In genomic region chr1:185151130-185151799, GRCm38 (mm10) we compare ENCODE assay signal across 13 mouse cellular contexts. TPM values are rescaled to one million over a fixed set of nuclear protein-coding genes. Genes with fewer than 3 reads are reported as not detected.
DNase-seq lines count a peak whose midpoint lies in the region; ATAC-seq and TF ChIP-seq lines count a peak whose summit lies in the region.
"Had no signal": no experiment of that assay in that cellular context is flagged by ENCODE, and none has a peak within 500 bp of the region (broad histone marks: within the 10 kb centered on the region; RNA-seq: fewer than 3 reads in every experiment).

No protein-coding gene starts in this region.

- H3K4me3 ChIP-seq in embryonic facial prominence, embryonic 14.5 days (ENCODE audit: low read depth, low read length), result no peak overlapping the region
- no peak overlapping the region for H3K4me3 ChIP-seq in embryonic facial prominence, embryonic 10.5 days
- H3K4me3 ChIP-seq in kidney, adult 2 months (ENCODE audit: insufficient read depth, low read depth, low read length), result no peak overlapping the region
- no peak overlapping the region for H3K4me3 ChIP-seq in kidney, embryonic 14.5 days (ENCODE audit: low read length)
- H3K4me3 ChIP-seq: limb, embryonic 12.5 days had no signal

- H3K9ac ChIP-seq in embryonic facial prominence, embryonic 14.5 days (ENCODE audit: low read depth, low read length), result no peak overlapping the region
- H3K9ac ChIP-seq in kidney, embryonic 14.5 days (ENCODE audit: low read depth, low read length), result no peak overlapping the region
- H3K9ac ChIP-seq: limb, embryonic 12.5 days had no signal

- no peaks in the 10 kb centered on the region for H3K27me3 ChIP-seq in embryonic facial prominence, embryonic 14.5 days (replicated peaks; ENCODE audit: control insufficient read depth, insufficient read depth, low read length)
- no peaks in the 10 kb centered on the region for H3K27me3 ChIP-seq in embryonic facial prominence, embryonic 10.5 days (replicated peaks; ENCODE audit: low read depth, poor library complexity, severe bottlenecking)
- no peaks in the 10 kb centered on the region for H3K27me3 ChIP-seq in kidney, adult 2 months (replicated peaks; ENCODE audit: control insufficient read depth, insufficient read depth, low read length)
- no peaks in the 10 kb centered on the region for H3K27me3 ChIP-seq in kidney, embryonic 14.5 days (ENCODE audit: control insufficient read depth, insufficient read depth, low read length)
- H3K27me3 ChIP-seq: limb, embryonic 12.5 days had no signal

- no peak overlapping the region for H3K27ac ChIP-seq in embryonic facial prominence, embryonic 14.5 days (replicated peaks; ENCODE audit: low read depth, low read length)
- H3K27ac ChIP-seq in embryonic facial prominence, embryonic 10.5 days (replicated peaks), result no peak overlapping the region
- H3K27ac ChIP-seq in kidney, adult 2 months (ENCODE audit: insufficient read depth, low read depth, low read length), result no peak overlapping the region
- no peak overlapping the region for H3K27ac ChIP-seq in kidney, embryonic 14.5 days (ENCODE audit: low read depth, low read length)
- H3K27ac ChIP-seq: limb, embryonic 12.5 days had no signal

- H3K9me3 ChIP-seq in embryonic facial prominence, embryonic 14.5 days (ENCODE audit: control insufficient read depth, low read length), result no peaks in the 10 kb centered on the region
- no peaks in the 10 kb centered on the region for H3K9me3 ChIP-seq in embryonic facial prominence, embryonic 10.5 days
- H3K9me3 ChIP-seq in kidney, embryonic 14.5 days (ENCODE audit: control insufficient read depth, low read length), result no peaks in the 10 kb centered on the region
- H3K9me3 ChIP-seq: limb, embryonic 12.5 days had no signal

- TF ChIP-seq POLR2A in kidney, adult 2 months (IDR thresholded peaks at IDR 0.05; ENCODE audit: low read depth, low read length), result no peak

- no peaks in the 10 kb centered on the region for H3K36me3 ChIP-seq in embryonic facial prominence, embryonic 14.5 days (ENCODE audit: control insufficient read depth, insufficient read depth, low read length)
- no peaks in the 10 kb centered on the region for H3K36me3 ChIP-seq in embryonic facial prominence, embryonic 10.5 days (replicated peaks)
- H3K36me3 ChIP-seq in kidney, adult 2 months (ENCODE audit: control insufficient read depth, insufficient read depth, low read length), result no peaks in the 10 kb centered on the region
- H3K36me3 ChIP-seq in kidney, embryonic 14.5 days (ENCODE audit: control insufficient read depth, insufficient read depth, low read length), result no peaks in the 10 kb centered on the region
- H3K36me3 ChIP-seq: limb, embryonic 12.5 days had no signal

- peak; percentile 44; the same call in 1 of the 2 replicates for ATAC-seq in embryonic facial prominence, embryonic 14.5 days (ENCODE audit: low read depth)
- no peak for ATAC-seq in kidney, embryonic 14.5 days (ENCODE audit: low FRiP score, low TSS enrichment)
- ATAC-seq in megakaryocyte progenitor cell, adult 5-6 weeks (replicated peaks; ENCODE audit: poor library complexity), result no peak

- no peak for DNase-seq in embryonic facial prominence, embryonic 14.5 days (ENCODE audit: low spot score)
- DNase-seq in embryonic facial prominence, embryonic 10.5 days (ENCODE audit: low spot score), result no peak
- DNase-seq in kidney, adult 2 months, result peak; percentile 8
- peak; percentile 10 for DNase-seq in kidney, adult 9 months
- peak; percentile 53 for DNase-seq in retina, embryonic 14.5 days (ENCODE audit: low spot score)
- no peak for DNase-seq in ovary, postnatal 10 days (ENCODE audit: low spot score)
- DNase-seq: cerebellum, adult 9-11 months; heart, postnatal 36 days; lung, postnatal 36 days; thymus, postnatal 36 days had no signal

- no peak for TF ChIP-seq CTCF in kidney, adult 2 months (conservative IDR thresholded peaks at IDR 0.05; ENCODE audit: insufficient read depth, insufficient read length, low read depth, low read length)

- H3K4me1 ChIP-seq in embryonic facial prominence, embryonic 14.5 days (ENCODE audit: control insufficient read depth, insufficient read depth, low read length), result 0 out of 2 replicates have a peak, but pooled peaks cover 3% of the 10 kb centered on the region
- H3K4me1 ChIP-seq in embryonic facial prominence, embryonic 10.5 days, result peaks cover 3% of the 10 kb centered on the region; the same call in 1 of the 2 replicates
- no peaks in the 10 kb centered on the region for H3K4me1 ChIP-seq in kidney, adult 2 months (ENCODE audit: control insufficient read depth, insufficient read depth, low read length)
- H3K4me1 ChIP-seq in kidney, embryonic 14.5 days (ENCODE audit: control insufficient read depth, insufficient read depth, low read length), result no peaks in the 10 kb centered on the region
- H3K4me1 ChIP-seq: limb, embryonic 12.5 days had no signal

- 60% methylated on average over 11 of the region's 11 CpGs for WGBS in embryonic facial prominence, embryonic 14.5 days
- WGBS in embryonic facial prominence, embryonic 10.5 days, result 75% methylated on average over 11 of the region's 11 CpGs
- WGBS in kidney, adult 2 months, result 30% methylated on average over 11 of the region's 11 CpGs
- WGBS in kidney, embryonic 14.5 days, result 49% methylated on average over 11 of the region's 11 CpGs

- H3K4me2 ChIP-seq in embryonic facial prominence, embryonic 14.5 days (ENCODE audit: low read depth, low read length), result no peak overlapping the region
- no peak overlapping the region for H3K4me2 ChIP-seq in kidney, embryonic 14.5 days (replicated peaks; ENCODE audit: low read depth, low read length)
- H3K4me2 ChIP-seq: limb, embryonic 12.5 days had no signal

RNA-seq across cellular contexts. Expression of gene Rab3gap2, which starts 52.7 kb away (rescaled TPM):
- 23.9 and 24.2 TPM in 2 replicates for polyA plus RNA-seq in embryonic facial prominence, embryonic 14.5 days (2014; fragmentation: Nextera tagmentation; extraction: Ambion mirVana)
- 20.6 and 21.3 TPM in 2 replicates for polyA plus RNA-seq in embryonic facial prominence, embryonic 10.5 days (2016; fragmentation: Nextera tagmentation; extraction: Ambion mirVana)
- 14.5 and 15.3 TPM in 2 replicates for polyA plus RNA-seq in kidney, adult 2 months (2012; rRNA removed)
- polyA plus RNA-seq in kidney, embryonic 14.5 days (2014; fragmentation: Nextera tagmentation; extraction: Ambion mirVana), result 13.0 and 21.9 TPM in 2 replicates
- total RNA-seq in megakaryocyte progenitor cell, adult 5-6 weeks (2015), result 35.4 and 37.3 TPM in 2 replicates
- total RNA-seq in megakaryocyte progenitor cell, adult 5-6 weeks (2017), result 49.0 and 58.2 TPM in 2 replicates

Comparison
In these comparisons a context has a peak if more than half of its experiments do, and no peak if none do; other contexts are left out.
1. DNase-seq: peak in kidney, adult 2 months (single experiment), kidney, adult 9 months (single experiment) and retina, embryonic 14.5 days (single experiment); none in embryonic facial prominence, embryonic 14.5 days (single experiment), embryonic facial prominence, embryonic 10.5 days (single experiment) and ovary, postnatal 10 days (single experiment).